Mouse (Mus musculus): ENCODE measurements at regions not wholly inside any gene's neighbourhood (a gene's known extent, or its start where the extent isn't known, plus 50 kb on each side); places are given as distances from the start of the nearest gene placed in this dataset.

DNA sequence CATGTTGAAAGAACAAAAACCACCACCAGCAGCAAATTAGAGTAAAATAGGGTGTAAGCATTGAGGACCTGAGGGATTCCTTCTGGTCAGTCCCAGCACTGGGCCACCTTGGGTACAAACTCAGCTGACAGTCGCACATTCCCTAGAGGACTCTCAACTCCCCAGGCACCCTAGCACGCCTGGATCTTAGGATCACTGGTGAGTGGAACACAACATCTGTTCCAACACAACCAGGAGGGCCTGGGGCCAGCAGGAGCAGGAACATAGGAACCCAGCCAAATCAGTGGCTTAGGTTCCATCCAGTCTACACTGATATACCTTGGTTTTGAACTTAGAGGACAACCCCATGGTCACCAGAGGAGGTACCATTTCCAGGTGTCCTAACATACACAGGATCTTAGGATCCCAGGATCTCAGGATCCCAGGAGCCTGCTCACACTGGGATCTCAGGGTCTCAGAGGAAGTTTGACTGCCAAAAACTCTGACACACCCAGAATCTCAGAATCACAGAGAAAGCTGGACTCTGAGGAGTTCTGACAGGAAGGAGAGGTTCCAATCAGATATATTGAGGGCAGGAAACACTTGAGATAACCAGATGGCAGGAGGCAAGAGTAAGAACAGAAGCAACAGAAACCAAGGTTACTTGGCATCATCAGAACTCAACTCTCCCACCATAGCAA lies 171.7 kb upstream of the Marcks start:
- no peak for DNase-seq

DNA sequence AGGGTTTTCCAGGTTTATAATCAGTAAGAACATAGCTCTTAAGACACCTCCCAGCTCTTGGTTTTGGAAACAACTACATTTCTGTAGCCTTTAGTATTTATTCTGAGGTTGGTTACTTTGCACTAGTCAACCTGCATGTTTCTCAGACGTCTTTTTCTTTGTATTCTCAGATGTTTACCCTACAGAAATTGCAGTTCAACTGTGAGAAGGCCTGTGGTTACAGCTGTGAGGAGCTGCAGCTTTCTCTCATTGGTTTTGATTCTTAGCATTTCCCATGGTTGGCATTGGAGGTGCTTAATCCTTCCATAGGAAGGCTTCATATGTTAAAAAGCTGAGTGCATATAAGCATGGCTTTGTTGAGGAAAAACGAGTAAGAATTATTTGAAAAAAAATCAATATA lies 165.9 kb upstream of the Marcks start:
- DNase-seq, result peak; percentile 29

DNA sequence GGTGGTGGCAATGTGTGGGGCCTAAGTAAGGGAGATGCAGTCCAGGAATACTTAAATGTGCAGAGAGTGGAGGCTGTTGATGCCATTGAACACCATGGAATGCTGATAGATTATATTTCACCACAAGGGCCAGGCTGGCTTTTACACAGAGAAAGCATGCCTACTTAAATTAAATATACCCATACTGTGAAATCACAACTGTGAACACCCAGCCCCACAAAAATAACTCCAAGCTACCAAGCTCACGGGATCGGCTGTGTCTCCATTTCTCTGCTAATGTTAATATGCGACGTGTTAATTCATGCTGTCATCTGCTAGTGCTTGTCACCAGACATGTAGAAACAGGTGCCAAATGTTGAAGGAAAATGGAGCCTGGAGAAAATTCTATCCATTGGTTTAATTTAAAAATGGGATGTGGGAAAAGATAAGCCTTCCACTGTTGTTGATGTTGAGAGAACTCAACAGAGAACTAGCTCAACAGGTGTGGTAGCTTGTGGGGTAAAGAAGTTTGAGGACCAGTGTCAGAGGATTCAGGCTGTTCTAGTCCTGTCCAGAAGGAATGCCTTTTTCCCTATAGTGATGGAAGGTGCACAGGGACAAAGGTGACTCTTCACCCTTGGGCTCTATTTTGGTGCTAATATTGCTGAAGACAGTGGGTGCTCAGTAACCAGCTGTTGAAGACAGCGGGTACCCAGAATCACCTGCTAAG lies 161.6 kb upstream of the Marcks start:
- DNase-seq, result no peak

DNA sequence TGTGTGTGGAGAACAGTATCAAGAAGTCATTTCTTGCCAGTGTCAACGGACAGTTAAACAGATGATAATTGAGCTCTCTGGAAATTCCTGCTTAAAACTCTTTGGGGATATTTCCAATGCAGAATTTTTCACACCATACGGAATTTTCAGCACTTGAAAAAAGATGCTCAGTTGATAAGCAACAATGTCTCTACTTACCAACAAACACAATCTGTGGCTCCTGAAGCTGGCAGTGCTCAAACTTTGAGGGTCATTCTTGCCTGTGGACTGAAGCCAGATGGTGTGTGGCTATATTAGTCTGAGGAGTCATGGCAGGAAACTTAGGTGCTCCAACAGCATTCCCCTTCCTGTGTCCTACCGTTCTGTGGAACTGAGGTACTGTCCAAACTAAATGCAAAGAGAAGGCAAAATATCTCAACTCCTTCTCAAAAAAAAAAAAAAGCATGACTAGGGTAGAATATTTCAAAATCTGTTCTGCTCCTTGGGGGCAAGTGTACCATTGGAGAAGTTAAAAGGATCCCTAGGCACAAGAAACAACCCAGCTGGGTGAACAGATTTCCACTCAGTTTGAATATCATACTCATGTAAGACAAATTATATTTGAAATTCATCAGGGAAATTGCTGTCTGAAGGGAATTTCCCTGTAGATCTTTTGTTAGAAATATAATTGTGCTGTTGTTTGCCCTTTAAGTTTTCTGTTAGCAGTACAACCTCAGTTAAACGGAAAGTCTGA lies 160.1 kb upstream of the Marcks start:
- no peak for DNase-seq

DNA sequence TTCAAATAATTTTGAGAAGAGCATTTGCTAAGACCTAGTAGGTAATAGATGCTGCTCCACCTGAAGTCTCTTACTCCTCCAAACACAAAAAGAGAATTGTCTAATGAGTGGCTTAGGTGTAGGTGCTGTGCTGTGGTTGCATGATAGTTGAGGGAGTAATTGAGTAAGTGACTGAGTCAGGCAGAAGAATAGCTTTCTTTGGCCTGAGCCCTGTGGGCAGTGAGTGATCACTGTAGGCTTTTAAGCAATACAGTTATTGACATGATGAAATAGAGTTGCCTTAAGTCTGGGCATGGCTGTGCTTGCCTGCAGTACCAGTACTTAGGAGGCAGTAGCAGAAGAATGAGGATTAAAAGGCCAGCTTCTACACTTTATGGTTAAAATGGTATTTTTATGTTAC lies 155.5 kb upstream of the Marcks start:
- no peak for DNase-seq

DNA sequence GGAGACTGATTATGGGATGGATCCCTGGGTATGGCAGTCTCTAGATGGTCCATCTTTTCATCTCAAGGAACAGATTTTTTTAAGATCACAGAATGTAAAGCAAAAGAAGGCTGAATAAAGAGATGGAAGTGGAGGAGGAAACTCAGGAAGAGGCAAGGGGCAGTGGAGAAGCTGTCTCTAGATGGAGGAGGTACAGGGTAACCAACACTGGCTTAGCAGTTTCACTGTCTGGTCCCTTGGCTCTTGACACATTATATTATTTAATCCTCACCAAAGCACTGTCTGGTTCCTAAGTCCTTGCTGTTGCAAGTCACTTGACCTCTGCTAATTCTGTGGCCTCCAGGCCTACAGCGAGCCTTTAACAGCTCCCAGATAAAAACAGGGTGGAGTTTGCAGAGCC lies 154.6 kb upstream of the Marcks start:
- no peak for DNase-seq

DNA sequence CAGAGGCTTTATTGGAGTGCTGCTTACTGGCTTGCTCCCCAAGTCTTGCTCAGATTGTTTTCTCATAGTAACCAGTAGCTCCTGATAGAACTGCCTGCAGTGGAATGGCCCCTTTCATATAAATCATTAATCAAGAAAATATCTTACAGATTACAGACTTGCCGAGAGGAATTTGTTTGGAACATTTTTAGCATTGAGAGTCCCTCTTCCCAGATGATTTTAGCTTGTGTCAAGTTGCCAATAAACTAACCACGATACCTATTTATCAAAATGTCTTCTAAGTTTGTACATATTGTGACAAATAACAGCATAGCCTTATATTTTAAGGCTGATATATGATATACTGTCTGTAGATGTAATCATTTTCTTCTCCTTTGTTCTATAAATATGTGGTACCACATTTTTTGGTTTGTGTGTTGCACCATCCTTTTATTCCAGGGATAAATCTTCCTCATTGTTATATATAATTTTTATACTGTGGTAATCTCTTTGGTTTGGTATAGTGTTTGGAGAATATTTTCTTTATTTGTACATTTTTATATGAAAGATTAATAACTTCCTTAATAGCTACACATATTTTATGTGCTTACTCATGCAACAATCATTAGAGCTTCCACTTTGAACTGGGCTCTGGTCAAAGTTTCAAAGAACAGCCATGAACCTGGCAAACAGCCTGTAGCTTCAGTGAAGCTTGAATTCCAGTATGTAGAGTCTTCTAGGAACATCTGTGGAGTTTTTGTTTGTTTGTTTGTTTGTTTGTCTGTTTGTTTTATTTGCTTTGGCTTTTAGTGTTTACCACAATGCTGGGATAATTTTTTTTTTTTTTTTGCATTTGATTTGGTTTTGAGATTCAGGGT lies 153.1 kb upstream of the Marcks start:
- no peak for DNase-seq

DNA sequence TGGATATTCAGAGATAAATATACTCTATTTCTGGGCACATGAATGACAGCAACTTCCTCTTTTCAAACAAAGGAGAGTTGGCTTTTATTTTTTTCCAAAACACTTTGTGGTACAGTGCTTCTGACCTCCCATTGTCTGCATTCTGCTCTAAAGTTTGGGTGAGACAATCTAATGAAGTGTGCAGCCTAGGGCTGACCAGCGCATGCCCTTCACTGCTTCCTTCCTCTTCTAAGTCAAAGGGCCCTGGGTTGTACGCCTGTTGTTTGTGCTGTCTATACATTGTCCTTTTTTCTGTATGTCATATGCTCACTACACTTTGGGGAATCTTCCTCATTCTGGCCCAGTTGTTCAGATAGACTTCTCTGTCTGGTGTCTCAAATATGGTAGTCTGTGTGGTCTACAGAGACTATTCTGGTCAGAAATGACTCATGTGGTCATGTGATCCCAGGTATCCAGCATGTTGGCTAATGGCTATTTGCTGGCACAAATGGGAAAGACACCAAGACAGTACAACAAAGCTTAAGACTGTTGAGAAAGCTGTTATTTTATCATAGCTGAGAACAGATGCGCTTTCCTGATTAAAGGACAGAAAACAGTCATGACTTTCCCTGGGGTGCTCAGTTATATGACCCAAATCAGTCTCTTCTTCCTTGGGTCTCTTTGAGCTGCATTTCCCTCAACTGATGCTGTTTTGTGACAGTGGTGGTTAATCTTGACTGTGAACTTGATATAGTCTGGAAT lies 151.4 kb upstream of the Marcks start:
- DNase-seq, result no peak

DNA sequence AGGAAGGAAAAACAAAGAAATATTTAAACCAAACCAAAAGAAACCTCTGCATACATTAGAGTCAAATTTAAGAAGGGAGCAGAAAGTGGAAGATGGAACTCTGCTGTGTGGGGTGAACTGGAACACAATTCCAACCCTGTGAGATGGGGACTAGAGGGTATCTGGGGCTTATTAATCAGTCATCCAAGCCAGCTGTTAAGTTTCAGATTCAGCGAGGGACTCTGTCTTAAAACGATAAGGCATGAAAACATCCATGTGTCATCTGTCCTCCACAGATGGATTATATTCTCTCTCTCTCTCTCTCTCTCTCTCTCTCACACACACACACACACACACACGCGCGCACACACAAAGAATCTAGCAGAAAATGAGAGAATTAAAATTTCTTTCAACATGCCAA lies 147.6 kb upstream of the Marcks start:
- no peak for DNase-seq

DNA sequence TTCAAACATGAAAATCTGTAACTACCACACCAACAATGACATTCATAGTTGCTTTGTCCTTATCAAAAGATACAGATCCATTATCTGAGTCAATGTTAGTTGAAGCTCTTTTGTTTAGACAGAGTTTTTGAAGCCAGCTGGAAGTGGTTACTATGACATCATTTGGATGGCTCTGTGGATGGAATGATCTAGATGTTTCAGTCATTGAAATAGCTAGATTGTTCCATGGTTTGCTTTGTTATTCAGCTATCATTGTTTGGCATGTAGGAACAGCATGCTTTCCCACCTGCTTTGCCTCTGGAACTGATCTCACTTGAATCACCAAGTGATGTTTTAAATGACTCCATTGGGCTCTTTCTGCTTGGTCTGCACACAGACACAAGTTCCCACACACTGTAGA lies 144.2 kb upstream of the Marcks start:
- no peak for DNase-seq

DNA sequence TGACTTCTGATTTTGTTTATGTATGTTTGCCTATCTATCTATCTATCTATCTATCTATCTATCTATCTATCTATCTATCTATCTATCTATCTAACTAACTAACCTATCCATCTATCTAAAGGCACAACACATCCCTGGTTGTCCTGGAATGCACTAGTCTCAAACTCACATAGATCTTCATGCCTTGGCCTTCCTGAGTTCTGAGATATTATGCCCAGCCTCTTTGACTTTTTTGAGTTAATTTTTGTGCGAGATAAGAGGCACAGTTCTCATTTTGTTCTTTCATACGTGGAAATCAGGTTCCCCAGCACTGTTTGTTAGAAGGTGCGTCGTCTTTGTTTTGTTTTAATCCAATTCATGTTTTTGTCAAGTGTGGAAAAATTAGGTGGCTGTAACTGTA lies 142.1 kb upstream of the Marcks start:
- no peak for DNase-seq

DNA sequence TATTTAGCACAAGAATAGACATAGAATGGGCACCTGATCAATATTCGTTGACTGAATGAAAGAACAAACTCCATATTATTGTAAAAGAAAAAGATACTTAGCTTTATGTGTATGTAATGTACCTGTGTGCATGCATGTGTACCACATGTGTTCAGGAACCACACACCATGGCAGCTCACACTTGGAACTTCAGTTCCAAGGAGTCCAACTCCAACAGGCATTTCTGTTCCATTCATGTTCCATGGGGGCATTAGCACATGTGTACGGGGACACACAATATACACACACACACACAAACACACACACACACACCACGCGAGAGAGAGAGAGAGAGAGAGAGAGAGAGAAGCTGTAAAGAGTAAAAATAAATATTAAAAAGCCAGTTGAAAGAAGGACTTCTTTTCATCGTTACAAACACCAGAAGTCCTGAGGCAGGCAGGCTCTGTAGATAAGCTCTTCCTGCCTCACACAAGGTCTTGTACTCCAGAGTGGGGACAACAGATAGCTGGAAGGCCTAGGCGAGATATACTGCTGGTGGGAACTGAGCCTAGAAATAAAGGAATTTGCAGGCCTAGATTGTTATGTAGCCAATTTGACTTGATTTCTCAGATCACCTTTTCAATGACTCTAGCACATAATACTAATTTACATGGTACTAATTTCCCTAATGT lies 141.6 kb upstream of the Marcks start:
- DNase-seq, result no peak

DNA sequence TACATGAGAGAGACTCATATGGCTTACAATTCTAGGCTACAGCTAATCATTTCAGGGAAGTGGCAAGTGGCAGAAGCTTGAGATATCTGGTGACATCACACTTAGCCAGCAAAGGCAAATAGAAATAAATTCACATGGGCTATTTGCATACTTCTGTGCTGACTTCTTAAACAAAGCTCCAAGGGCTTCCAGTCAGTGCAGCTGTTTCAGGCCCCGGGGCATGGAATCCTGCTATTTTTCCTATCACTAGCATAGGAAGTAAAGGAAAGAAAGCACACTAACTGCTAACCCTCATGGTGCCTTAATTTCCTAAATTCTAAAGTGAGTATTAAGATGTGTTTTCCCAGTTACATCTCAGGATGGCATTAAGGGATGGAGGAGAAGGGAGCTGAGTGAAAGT lies 140.6 kb upstream of the Marcks start:
- DNase-seq, result no peak

DNA sequence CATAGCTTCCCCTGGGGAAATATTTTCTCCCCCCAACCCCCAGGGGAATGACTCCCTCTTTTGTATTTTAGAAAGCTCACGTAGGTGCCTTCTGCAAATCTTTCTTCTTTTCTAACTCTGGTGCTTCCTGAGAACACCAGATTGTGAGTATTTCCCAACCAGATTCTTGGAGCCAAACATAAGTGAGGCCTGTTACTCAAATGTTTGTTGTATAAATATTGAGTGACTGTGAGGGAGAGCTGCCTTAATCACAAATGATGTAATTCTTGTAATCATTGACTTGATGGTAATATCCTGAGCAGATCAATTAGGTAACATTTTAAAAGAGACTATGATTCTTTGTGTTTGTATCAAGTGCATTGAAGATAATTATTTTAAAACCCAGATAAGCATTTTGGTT lies 137.1 kb upstream of the Marcks start:
- DNase-seq, result no peak

DNA sequence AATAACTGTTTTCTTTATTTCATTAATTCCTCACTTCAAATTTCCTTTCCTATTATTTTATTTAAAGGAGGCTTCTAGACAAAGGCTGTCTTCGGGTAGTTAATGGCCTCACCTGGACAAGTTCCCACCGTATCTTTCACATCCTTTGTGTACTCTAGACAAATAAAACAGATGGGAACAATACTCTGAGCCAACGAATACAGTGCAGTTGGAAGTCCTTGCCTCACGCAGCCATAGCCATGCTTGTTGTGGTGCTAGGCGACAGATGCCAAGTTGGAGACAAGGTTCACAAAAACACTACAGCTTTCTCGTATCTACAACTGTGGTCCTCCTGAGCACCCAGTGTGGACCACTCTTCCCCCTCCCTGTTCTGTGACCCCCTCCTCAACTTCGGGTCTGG lies 136.6 kb upstream of the Marcks start:
- DNase-seq, result no peak

DNA sequence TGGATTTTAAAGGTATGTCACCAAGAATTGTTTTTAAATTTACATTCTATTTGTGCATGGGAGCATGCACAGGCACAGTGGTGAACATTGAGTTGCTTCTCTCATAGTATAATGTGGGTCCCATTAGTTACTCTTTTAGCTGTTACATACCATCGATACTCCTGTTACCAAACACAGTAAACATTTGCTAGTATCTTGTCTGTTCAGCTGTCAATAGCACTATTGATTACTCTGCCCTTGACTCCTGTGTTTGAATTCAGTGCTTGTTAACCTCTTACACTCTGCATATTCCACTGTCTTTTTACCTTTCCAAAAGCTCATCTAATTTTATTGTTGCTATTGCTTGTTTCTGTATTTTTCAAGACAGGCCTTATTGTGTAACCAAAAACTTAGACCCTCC lies 133.2 kb upstream of the Marcks start:
- DNase-seq, result no peak

DNA sequence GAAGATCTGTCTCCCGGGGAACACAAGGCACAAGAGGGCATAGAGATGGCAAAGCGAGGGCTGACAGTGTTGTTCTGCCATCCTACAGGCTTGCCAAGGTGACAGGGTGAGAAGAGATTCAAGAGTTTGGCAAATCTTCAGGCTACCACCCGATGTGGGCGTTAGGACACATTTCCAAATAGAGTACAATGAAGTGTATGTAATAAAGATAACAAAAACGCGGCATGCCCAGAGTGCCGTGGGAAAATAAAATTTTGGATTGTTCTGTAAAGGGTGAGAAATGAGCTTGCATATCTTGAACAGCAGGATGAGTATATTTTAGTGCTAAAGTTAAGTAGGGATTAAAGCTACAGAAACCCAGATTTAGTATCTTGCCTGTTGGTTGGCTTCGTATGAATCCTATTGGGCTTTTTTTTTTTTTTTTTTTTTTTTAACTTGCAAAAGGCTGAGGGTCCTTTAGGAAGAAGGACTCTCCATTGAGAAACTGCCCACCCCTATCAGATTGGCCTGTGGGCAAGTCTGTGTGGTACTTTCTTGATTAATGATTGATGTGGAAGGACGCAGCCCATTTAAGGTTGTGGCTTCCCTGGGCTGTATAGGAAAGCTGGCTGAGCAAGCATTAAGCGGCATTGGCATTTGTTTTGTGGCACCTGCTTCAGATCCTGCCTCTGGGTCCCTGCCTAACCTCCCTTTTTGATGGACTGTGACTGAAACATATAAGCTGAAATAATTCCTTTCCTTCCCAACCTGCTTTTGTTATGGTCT lies 131.7 kb upstream of the Marcks start:
- no peak for DNase-seq

DNA sequence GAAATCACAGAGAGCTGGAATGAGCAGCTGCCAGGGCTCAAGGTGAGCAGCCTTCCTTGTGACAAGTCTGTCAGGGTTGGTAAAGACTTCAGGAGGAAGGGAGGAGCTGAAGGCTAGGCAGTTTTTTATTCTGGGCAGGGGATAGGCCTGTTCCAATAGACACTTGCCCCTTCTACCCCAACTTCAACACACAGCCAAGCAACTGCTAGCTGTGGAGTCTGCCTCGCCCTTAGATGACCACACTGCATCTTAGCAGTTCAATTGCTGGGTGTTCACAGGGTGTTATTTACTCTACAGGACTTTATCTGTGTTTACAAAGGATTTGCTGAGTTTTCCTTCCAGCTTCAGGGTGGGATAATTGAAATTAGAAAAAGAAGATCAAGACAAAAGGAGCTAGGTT lies 128.2 kb upstream of the Marcks start:
- DNase-seq, result no peak

DNA sequence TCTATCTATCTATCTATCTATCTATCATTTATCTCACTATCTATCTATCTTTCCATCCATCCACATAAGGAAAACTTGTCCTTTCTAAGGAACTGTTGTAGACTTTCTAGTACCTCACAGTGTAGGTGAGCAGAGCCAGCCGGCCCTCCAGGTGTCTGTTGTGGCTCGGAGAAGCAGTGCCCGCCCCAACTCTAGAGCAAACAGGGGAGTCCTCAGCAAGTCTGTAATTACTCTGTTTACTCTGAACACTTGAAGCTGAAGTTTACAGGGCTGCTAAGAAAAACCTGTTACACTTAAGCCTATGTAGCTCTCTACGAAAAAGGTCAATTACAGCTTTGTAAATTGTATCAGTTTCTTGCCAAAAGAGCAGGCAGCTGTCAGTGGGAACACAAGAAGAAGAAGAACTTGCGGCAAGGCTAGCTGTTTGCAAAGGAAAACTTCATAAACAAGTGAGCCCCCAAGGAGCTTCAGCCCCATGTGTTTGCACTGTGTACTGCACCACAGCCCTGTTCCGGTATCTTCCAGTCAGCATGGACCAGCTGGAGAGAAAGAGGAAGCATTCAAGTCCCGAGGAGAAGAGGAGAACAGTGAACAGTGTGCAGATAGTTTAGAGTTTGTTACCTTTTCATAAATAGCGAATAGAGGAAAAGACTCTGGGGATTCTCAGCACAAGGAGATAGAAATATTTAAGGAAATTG lies 122.2 kb upstream of the Marcks start:
- peak; percentile 64 for DNase-seq

DNA sequence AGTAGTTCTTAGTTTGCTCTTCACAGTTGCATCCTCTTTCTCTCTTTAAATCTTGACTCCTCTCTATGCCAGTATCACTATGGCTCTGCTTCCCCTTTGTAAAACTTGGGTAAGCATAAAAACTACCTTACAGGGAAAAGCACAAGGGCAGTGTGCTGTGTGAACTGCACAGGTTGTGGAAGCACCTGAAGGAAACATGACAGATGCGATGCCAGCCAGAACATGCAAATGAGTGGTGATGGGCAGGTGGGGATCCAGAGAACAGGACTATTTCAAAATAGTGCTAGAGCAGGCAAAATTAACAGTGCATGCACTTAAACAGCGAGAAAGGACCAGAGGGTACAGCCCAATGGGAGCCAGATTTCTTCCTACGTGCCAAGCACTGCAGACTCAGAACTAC lies 120.5 kb upstream of the Marcks start:
- DNase-seq, result no peak

DNA sequence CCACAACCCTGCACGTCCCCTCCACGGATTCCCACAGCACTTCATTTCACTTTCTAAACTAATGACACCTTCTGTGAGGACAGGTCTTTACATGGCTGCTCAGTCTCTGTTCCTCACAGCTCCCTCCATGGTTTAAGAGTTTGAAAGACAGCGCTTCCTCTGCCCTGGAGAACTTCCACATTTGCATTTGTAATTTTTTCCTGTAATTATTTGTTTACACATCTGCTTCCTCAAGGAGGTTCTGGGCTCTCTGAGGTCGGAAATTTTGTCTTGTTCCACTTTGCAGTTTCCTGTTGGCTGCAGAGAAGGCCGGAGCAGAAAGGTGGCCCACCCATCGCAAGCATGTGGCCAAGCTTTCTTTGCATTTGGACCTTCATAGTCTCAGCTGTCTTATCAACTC lies 118.8 kb upstream of the Marcks start:
- no peak for DNase-seq
